Mouse (Mus musculus) forebrain, embryonic 14.5 days (tissue): ENCODE results near the gene Ppfibp1. TPM values are rescaled to one million over a fixed set of nuclear protein-coding genes. Genes with fewer than 3 reads are reported as not detected.
A peak's percentile ranks its signal among the peaks of the same experiment; 100 is the strongest.
"Not testable (repeated sequence)": the region's sequence is repeated elsewhere in the genome, so short reads cannot be mapped to it uniquely, and the experiment has no call there.

Experiments used
- ATAC-seq: fragments of 200-750 bp; cut with Nextera tagmentation; 2 replicates; pipeline ENCODE4 v1.8.0; 2017; ENCODE audit warnings: mild to moderate bottlenecking, moderate library complexity
- DNase-seq: peaks from one replicate; pipeline ENCODE4 v3.0.0-alpha.2; 2015; ENCODE audit warnings: low spot score
- H3K27ac ChIP-seq: fragments of 300-500 bp; sonication (generic); 2 replicates; pipeline ENCODE4 v1.5.1; 2014; ENCODE audit warnings: low read depth, mild to moderate bottlenecking, control low read depth, low read length, moderate library complexity
- H3K27me3 ChIP-seq: fragments of 300-500 bp; sonication (generic); replicated peaks from 2 replicates; pipeline ENCODE4 v1.6.1; 2014; ENCODE audit warnings: low read length, control low read depth, mixed read lengths; ENCODE audit not compliant: control insufficient read depth, insufficient read depth
- H3K36me3 ChIP-seq: fragments of 300-500 bp; sonication (generic); 2 replicates; pipeline ENCODE4 v1.6.1; 2014; ENCODE audit warnings: low read length, control low read depth; ENCODE audit not compliant: control insufficient read depth, insufficient read depth
- H3K4me1 ChIP-seq: fragments of 300-500 bp; sonication (generic); 2 replicates; pipeline ENCODE4 v1.6.1; 2014; ENCODE audit warnings: antibody characterized with exemption, low read length, control low read depth; ENCODE audit not compliant: control insufficient read depth, insufficient read depth
- H3K4me2 ChIP-seq: fragments of 300-500 bp; sonication (generic); 2 replicates; pipeline ENCODE4 v1.6.1; 2014; ENCODE audit warnings: mild to moderate bottlenecking, control low read depth, low read length
- H3K4me3 ChIP-seq: fragments of 300-500 bp; sonication (generic); 2 replicates; pipeline ENCODE4 v1.5.1; 2014; ENCODE audit warnings: low read depth, low read length, control low read depth
- H3K9ac ChIP-seq: fragments of 300-500 bp; sonication (generic); 2 replicates; pipeline ENCODE4 v1.6.1; 2014; ENCODE audit warnings: mild to moderate bottlenecking, low read length, control low read depth, moderate library complexity
- H3K9me3 ChIP-seq: fragments of 300-500 bp; sonication (generic); replicated peaks from 2 replicates; pipeline ENCODE4 v1.6.1; 2016; ENCODE audit warnings: low read length, control low read depth, mixed read lengths; ENCODE audit not compliant: control insufficient read depth
- WGBS: fragments of 180-500 bp; shearing (Covaris S2); extraction: QIAGEN DNeasy Blood & Tissue Kit; methylation state at CpG from one replicate; pipeline ENCODE4 v1.1.7; 2014; 5-methylcytosine and 5-hydroxymethylcytosine counted together
- polyA plus RNA-seq: library from polyadenylated mRNA; unstranded; fragments of >200 nt; fragmentation: Nextera tagmentation; extraction: Ambion mirVana; gene quantifications from 2 replicates; pipeline ENCODE4 v1.2.1, GENCODE M21; 2014

The Ppfibp1 gene
- polyA plus RNA-seq, 1 experiment from 2014 or later, result 10.9 TPM

- Histone ChIP-seq H3K4me3 (no peak overlapping the region), H3K4me2 (no peak overlapping the region), H3K9me3 (no peaks in the 10 kb centered on the region), H3K36me3 (no peaks in the 10 kb centered on the region), H3K9ac (no peak overlapping the region), H3K27ac (no peak overlapping the region), H3K27me3 (no peaks in the 10 kb centered on the region), H3K4me1 (no peaks in the 10 kb centered on the region)
- ATAC-seq, result no peak
- WGBS, result 80% methylated on average over 4 of the region's 4 CpGs
- peak; percentile 60 for DNase-seq
These were observed 35.5 kb upstream of the Ppfibp1 start for GRCm38 (mm10) chr6:146852739-146853138.

DNA sequence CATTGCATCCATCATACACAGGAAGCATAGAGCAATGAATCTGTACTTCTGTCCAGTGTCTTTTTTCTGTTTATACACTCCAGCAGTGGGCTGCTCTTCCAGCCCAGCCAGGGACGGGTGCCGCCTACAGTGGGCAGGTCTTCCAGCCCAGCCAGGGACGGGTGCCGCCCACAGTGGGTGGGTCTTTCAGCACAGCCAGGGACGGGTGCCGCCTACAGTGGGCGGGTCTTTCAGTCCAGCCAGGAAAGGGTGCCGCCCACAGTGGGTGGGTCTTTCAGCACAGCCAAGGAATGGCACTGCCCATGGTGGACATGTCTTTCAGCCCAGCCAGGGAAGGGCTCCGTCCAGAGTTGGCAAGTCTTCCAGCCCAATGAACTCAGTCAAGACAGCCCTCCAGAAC is 33.1 kb upstream of the Ppfibp1 start:
- Histone ChIP-seq H3K9me3 (no peaks in the 10 kb centered on the region), H3K9ac (no peak overlapping the region), H3K4me3 (no peak overlapping the region), H3K36me3 (no peaks in the 10 kb centered on the region), H3K27ac (no peak overlapping the region), H3K4me1 (no peaks in the 10 kb centered on the region), H3K27me3 (no peaks in the 10 kb centered on the region), H3K4me2 (no peak overlapping the region)
- ATAC-seq, result no peak
- no peak for DNase-seq
- 94% methylated on average over 9 of the region's 9 CpGs for WGBS

DNA sequence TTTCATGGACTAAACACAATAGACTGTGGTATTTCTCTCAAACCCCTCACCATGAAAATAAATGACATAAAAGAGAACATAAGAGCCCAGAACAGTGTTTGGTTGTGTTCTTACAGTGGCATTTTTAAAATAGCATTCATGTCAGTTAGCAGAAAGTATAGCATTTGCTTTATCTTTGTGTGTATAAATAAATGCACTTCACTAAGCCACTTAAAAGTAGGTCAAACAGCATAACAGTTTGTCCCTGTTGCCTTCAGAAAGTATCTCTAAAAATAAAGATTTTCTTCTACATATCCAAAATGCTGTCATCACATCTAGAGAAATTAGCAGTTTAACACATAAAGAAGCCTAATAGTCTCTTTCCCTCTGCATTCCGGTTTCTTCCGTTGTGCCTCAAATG is 30.9 kb upstream of the Ppfibp1 start:
- Histone ChIP-seq H3K36me3 (no peaks in the 10 kb centered on the region), H3K27me3 (no peaks in the 10 kb centered on the region), H3K4me1 (no peaks in the 10 kb centered on the region), H3K9ac (no peak overlapping the region), H3K4me3 (no peak overlapping the region), H3K27ac (no peak overlapping the region), H3K9me3 (no peaks in the 10 kb centered on the region), H3K4me2 (no peak overlapping the region)
- WGBS, result 99% methylated on average over 2 of the region's 2 CpGs
- no peak for DNase-seq
- no peak for ATAC-seq

DNA sequence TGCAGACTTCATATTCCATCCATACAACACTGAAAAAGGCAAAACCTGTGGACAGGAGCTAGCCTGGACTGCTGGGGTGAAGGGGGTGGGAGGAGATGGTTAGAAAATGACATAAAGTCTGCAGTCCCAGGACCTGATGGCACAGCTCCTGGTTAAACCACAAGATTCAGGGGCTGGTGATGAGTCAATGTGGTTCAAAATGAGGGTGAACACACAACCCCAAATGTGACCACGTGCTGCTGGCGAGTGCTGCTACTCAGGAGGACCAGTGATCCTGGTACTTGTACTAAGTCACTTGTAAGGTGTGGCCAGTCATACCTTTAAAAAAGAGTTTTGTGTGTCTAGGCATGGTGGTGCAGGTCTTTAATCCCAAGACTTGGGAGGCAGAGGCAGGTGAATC is 25.1 kb upstream of the Ppfibp1 start:
- H3K4me3 ChIP-seq, result no peak overlapping the region
- no peaks in the 10 kb centered on the region for H3K27me3 ChIP-seq
- H3K36me3 ChIP-seq, result no peaks in the 10 kb centered on the region
- no peaks in the 10 kb centered on the region for H3K9me3 ChIP-seq
- WGBS, result 92% methylated on average over 2 of the region's 2 CpGs
- H3K9ac ChIP-seq, result no peak overlapping the region
- ATAC-seq (no peak), DNase-seq (no peak)
- H3K4me2 ChIP-seq, result no peak overlapping the region
- H3K4me1 ChIP-seq, result no peaks in the 10 kb centered on the region
- no peak overlapping the region for H3K27ac ChIP-seq

DNA sequence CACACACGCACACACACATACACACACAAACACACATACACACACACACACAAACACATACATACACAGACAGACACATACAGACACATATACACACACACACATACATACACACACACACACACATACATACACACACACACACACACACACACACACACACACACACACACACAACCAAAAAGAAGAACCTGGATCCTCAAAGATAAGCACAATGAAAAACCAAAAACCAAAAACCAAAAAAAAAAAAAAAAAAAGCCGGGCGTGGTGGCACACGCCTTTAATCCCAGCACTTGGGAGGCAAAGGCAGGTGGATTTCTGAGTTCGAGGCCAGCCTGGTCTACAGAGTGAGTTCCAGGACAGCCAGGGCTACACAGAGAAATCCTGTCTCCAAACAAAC is 23.9 kb upstream of the Ppfibp1 start:
- H3K27ac ChIP-seq, H3K4me3 ChIP-seq, H3K9ac ChIP-seq, H3K9me3 ChIP-seq, DNase-seq, ATAC-seq, H3K4me1 ChIP-seq, H3K4me2 ChIP-seq, H3K27me3 ChIP-seq, H3K36me3 ChIP-seq: not testable (repeated sequence)
- WGBS, result 100% methylated on average over 2 of the region's 5 CpGs

GRCm38 (mm10) chr6:146865701-146866100 is 22.6 kb upstream of the Ppfibp1 start:
- no peak overlapping the region for H3K27ac ChIP-seq
- no peaks in the 10 kb centered on the region for H3K4me1 ChIP-seq
- no peak for DNase-seq
- no peaks in the 10 kb centered on the region for H3K9me3 ChIP-seq
- H3K4me3 ChIP-seq, result no peak overlapping the region
- H3K4me2 ChIP-seq, result no peak overlapping the region
- H3K9ac ChIP-seq, result no peak overlapping the region
- no peaks in the 10 kb centered on the region for H3K36me3 ChIP-seq
- no peaks in the 10 kb centered on the region for H3K27me3 ChIP-seq
- no peak for ATAC-seq
- WGBS, result 80% methylated on average over 4 of the region's 4 CpGs

GRCm38 (mm10) chr6:146871975-146872374 is 16.3 kb upstream of the Ppfibp1 start:
- WGBS, result 95% methylated on average over 4 of the region's 4 CpGs

DNA sequence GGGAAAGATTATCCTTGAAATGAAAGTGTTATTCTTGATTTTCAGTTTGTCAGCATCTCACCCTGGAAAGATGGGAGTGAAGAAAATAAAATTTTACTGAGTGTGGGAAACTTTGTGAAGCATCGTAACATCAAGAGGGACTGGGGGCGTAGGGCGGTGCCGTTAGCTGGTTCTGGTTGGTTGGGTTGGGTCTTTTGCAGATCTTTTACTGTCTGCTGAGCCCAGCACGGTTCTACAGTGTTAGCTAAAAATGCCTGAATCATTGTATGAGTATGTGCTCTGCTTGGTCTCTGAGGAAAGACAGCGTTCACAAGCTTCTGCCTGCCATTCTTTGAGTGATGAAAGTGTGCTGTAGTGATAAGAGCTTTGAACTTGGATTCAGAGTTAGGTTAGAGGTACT is 13.9 kb upstream of the Ppfibp1 start:
- no peak overlapping the region for H3K27ac ChIP-seq
- peaks cover 2% of the 10 kb centered on the region; the same call in 1 of the 2 replicates for H3K4me1 ChIP-seq
- H3K9me3 ChIP-seq, result peaks cover 3% of the 10 kb centered on the region; the same call in 1 of the 2 replicates
- H3K27me3 ChIP-seq, result no peaks in the 10 kb centered on the region
- H3K9ac ChIP-seq, result no peak overlapping the region
- no peak overlapping the region for H3K4me2 ChIP-seq
- ATAC-seq, result no peak
- no peak overlapping the region for H3K4me3 ChIP-seq
- DNase-seq, result no peak
- WGBS, result 82% methylated on average over 6 of the region's 6 CpGs
- H3K36me3 ChIP-seq, result no peaks in the 10 kb centered on the region

More at GRCm38 (mm10) chr6:146871975-146872374, 16.3 kb upstream of the Ppfibp1 start:
- Histone ChIP-seq H3K4me3 (no peak overlapping the region), H3K9ac (no peak overlapping the region), H3K4me1 (no peaks in the 10 kb centered on the region), H3K36me3 (no peaks in the 10 kb centered on the region), H3K27me3 (no peaks in the 10 kb centered on the region), H3K9me3 (peaks cover 3% of the 10 kb centered on the region; the same call in 1 of the 2 replicates), H3K27ac (no peak overlapping the region), H3K4me2 (no peak overlapping the region)
- DNase-seq (no peak), ATAC-seq (no peak)

DNA sequence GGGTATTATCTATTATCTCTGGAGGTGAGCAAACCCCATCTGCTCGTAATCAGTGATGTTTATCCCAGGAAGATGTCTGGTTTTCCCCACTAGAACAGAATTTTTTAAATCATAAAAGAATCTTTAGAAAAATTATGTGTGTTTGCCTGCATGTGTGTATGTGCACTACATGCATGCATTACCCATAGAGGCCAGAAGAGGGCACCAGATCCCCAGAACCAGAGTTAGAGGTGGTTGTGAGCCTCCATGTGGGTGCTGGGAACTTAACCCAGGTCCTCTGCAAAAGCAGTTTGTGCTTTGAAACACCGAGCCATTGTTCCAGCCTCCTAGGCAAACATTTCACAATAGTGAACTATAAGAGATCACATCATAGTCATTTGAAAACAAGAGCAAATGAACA is 11.5 kb upstream of the Ppfibp1 start:
- H3K4me2 ChIP-seq, result no peak overlapping the region
- peaks cover 2% of the 10 kb centered on the region; the same call in 1 of the 2 replicates for H3K4me1 ChIP-seq
- H3K9me3 ChIP-seq, result peaks cover 3% of the 10 kb centered on the region; the same call in 1 of the 2 replicates
- 90% methylated on average over 2 of the region's 2 CpGs for WGBS
- no peak overlapping the region for H3K4me3 ChIP-seq
- ATAC-seq (no peak), DNase-seq (no peak)
- no peak overlapping the region for H3K27ac ChIP-seq
- no peak overlapping the region for H3K9ac ChIP-seq
- no peaks in the 10 kb centered on the region for H3K36me3 ChIP-seq
- no peaks in the 10 kb centered on the region for H3K27me3 ChIP-seq
